ENCODE assay signal across 10 mouse cellular contexts in genomic region chr17:28290262-28290661, GRCm38 (mm10). TPM values are rescaled to one million over a fixed set of nuclear protein-coding genes. Genes with fewer than 3 reads are reported as not detected.
DNase-seq lines count a peak whose midpoint lies in the region; ATAC-seq and TF ChIP-seq lines count a peak whose summit lies in the region.
"Had no signal": no experiment of that assay in that cellular context is flagged by ENCODE, and none has a peak within 500 bp of the region (broad histone marks: within the 10 kb centered on the region; RNA-seq: fewer than 3 reads in every experiment).

No protein-coding gene starts in this region.

- 68% methylated on average over 3 of the region's 3 CpGs for WGBS in kidney, embryonic 15.5 days
- 74% methylated on average over 3 of the region's 3 CpGs for WGBS in embryonic facial prominence, embryonic 10.5 days
- 66% methylated on average over 3 of the region's 3 CpGs for WGBS in intestine, postnatal 0 days

- DNase-seq in kidney, adult 11 months: peak; percentile 90
- DNase-seq in adrenal gland, adult 18-20 months (ENCODE audit: low spot score in 2 of 2): peak; percentile 76 to 77
- peak; percentile 96 for DNase-seq in kidney, adult 9 months
- DNase-seq in ovary, adult 18-20 months (ENCODE audit: low spot score): peak; percentile 55
- no peak for DNase-seq in embryonic facial prominence, embryonic 10.5 days (ENCODE audit: low spot score)
- no peak for DNase-seq in spleen, postnatal 10 days (ENCODE audit: low spot score in 2 of 2)

- H3K4me1 ChIP-seq in kidney, embryonic 15.5 days: peaks cover 45% of the 10 kb centered on the region
- H3K4me1 ChIP-seq in embryonic facial prominence, embryonic 10.5 days: peaks cover 49% of the 10 kb centered on the region
- H3K4me1 ChIP-seq in intestine, postnatal 0 days (replicated peaks; ENCODE audit: control insufficient read depth, insufficient read depth, low read length): 0 out of 2 replicates have a peak, but pooled peaks cover 4% of the 10 kb centered on the region

- no peaks in the 10 kb centered on the region for H3K27me3 ChIP-seq in kidney, embryonic 15.5 days
- no peaks in the 10 kb centered on the region for H3K27me3 ChIP-seq in embryonic facial prominence, embryonic 10.5 days (replicated peaks; ENCODE audit: low read depth, poor library complexity, severe bottlenecking)
- H3K27me3 ChIP-seq in intestine, postnatal 0 days (replicated peaks; ENCODE audit: control insufficient read depth, insufficient read depth, low read length): no peaks in the 10 kb centered on the region
- H3K27me3 ChIP-seq: embryonic facial prominence, embryonic 13.5 days; Patski had no signal

- H3K9me3 ChIP-seq in kidney, embryonic 15.5 days (replicated peaks): 0 out of 2 replicates have a peak, but pooled peaks cover 6% of the 10 kb centered on the region
- H3K9me3 ChIP-seq in embryonic facial prominence, embryonic 10.5 days: no peaks in the 10 kb centered on the region
- no peaks in the 10 kb centered on the region for H3K9me3 ChIP-seq in intestine, postnatal 0 days (ENCODE audit: control insufficient read depth)
- H3K9me3 ChIP-seq: embryonic facial prominence, embryonic 13.5 days had no signal

- no peak overlapping the region for H3K4me2 ChIP-seq in kidney, embryonic 15.5 days
- H3K4me2 ChIP-seq in intestine, postnatal 0 days (replicated peaks; ENCODE audit: low read depth): no peak overlapping the region
- H3K4me2 ChIP-seq: embryonic facial prominence, embryonic 13.5 days had no signal

- peaks cover 15% of the 10 kb centered on the region for H3K36me3 ChIP-seq in kidney, embryonic 15.5 days
- peaks cover 13% of the 10 kb centered on the region for H3K36me3 ChIP-seq in embryonic facial prominence, embryonic 10.5 days (replicated peaks)
- peaks cover 14% of the 10 kb centered on the region; the same call in 1 of the 2 replicates for H3K36me3 ChIP-seq in intestine, postnatal 0 days (ENCODE audit: control insufficient read depth, insufficient read depth)

- no peak for ATAC-seq in kidney, embryonic 15.5 days (replicated peaks; ENCODE audit: low FRiP score)
- ATAC-seq in intestine, postnatal 0 days: no peak
- ATAC-seq: Patski had no signal

- H3K4me3 ChIP-seq in kidney, embryonic 15.5 days (replicated peaks): no peak overlapping the region
- no peak overlapping the region for H3K4me3 ChIP-seq in embryonic facial prominence, embryonic 10.5 days
- no peak overlapping the region for H3K4me3 ChIP-seq in intestine, postnatal 0 days (ENCODE audit: low read depth, low read length)
- H3K4me3 ChIP-seq: embryonic facial prominence, embryonic 13.5 days had no signal

- no peak overlapping the region for H3K9ac ChIP-seq in kidney, embryonic 15.5 days
- H3K9ac ChIP-seq in intestine, postnatal 0 days (ENCODE audit: low read depth, low read length): no peak overlapping the region
- H3K9ac ChIP-seq: embryonic facial prominence, embryonic 13.5 days had no signal

- no peak overlapping the region for H3K27ac ChIP-seq in kidney, embryonic 15.5 days
- no peak overlapping the region; the same call in 1 of the 2 replicates for H3K27ac ChIP-seq in embryonic facial prominence, embryonic 10.5 days (replicated peaks)
- no peak overlapping the region for H3K27ac ChIP-seq in intestine, postnatal 0 days (ENCODE audit: low read depth, low read length)
- H3K27ac ChIP-seq: embryonic facial prominence, embryonic 13.5 days had no signal

- no peak for TF ChIP-seq CTCF in intestine, postnatal 0 days (IDR thresholded peaks at IDR 0.05; ENCODE audit: low read depth)

RNA-seq across cellular contexts. Expression of gene Fance, which starts 23.1 kb away (rescaled TPM):
- polyA plus RNA-seq in kidney, embryonic 15.5 days (2015; fragmentation: Nextera tagmentation; extraction: Ambion mirVana): 28.4 and 33.7 TPM in 2 replicates
- total RNA-seq in adrenal gland, adult 18-20 months (2021): 10 to 100 TPM; 18.2 to 23.7 TPM
- 28.4 and 30.9 TPM in 2 replicates for polyA plus RNA-seq in embryonic facial prominence, embryonic 10.5 days (2016; fragmentation: Nextera tagmentation; extraction: Ambion mirVana)
- 10.3 and 11.0 TPM in 2 replicates for polyA plus RNA-seq in intestine, postnatal 0 days (2015; fragmentation: Nextera tagmentation; extraction: Ambion mirVana)

RNA-seq across cellular contexts. Expression of gene Rpl10a, which starts 38.0 kb away (rescaled TPM):
- 643 and 689 TPM in 2 replicates for polyA plus RNA-seq in kidney, embryonic 15.5 days (2015; fragmentation: Nextera tagmentation; extraction: Ambion mirVana)
- total RNA-seq in adrenal gland, adult 18-20 months (2021): 100 to 1,000 TPM; 760 to 827 TPM
- polyA plus RNA-seq in embryonic facial prominence, embryonic 10.5 days (2016; fragmentation: Nextera tagmentation; extraction: Ambion mirVana): 539 and 546 TPM in 2 replicates
- 383 and 417 TPM in 2 replicates for polyA plus RNA-seq in intestine, postnatal 0 days (2015; fragmentation: Nextera tagmentation; extraction: Ambion mirVana)

RNA-seq across cellular contexts. Expression of gene Ppard, which starts 57.8 kb away (rescaled TPM):
- 2.3 and 2.7 TPM in 2 replicates for polyA plus RNA-seq in kidney, embryonic 15.5 days (2015; fragmentation: Nextera tagmentation; extraction: Ambion mirVana)
- total RNA-seq in adrenal gland, adult 18-20 months (2021): 10 to 100 TPM; 70.6 to 70.7 TPM
- polyA plus RNA-seq in embryonic facial prominence, embryonic 10.5 days (2016; fragmentation: Nextera tagmentation; extraction: Ambion mirVana): 1.4 and 1.9 TPM in 2 replicates
- 1.7 and 2.1 TPM in 2 replicates for polyA plus RNA-seq in intestine, postnatal 0 days (2015; fragmentation: Nextera tagmentation; extraction: Ambion mirVana)

Comparison
In these comparisons a context has a peak if more than half of its experiments do, and no peak if none do; other contexts are left out.
1. DNase-seq: peak in kidney, adult 11 months (single experiment), adrenal gland, adult 18-20 months (2 of 2), kidney, adult 9 months (single experiment) and ovary, adult 18-20 months (single experiment); none in embryonic facial prominence, embryonic 10.5 days (single experiment) and spleen, postnatal 10 days (0 of 2).